Mouse (Mus musculus) MEL (cell line): Measurements from ENCODE around the gene 9630041A04Rik. TPM values are rescaled to one million over a fixed set of nuclear protein-coding genes. Genes with fewer than 3 reads are reported as not detected.

Experiments used
- DNase-seq: peaks from one replicate; pipeline ENCODE4 v3.0.0; 2011; ENCODE audit warnings: low read depth, low spot score
- H3K27ac ChIP-seq: 2 replicates; pipeline ENCODE4 v1.5.1; 2012; ENCODE audit warnings: low read depth, mild to moderate bottlenecking, control low read depth, low read length, moderate library complexity; ENCODE audit not compliant: control insufficient read depth
- H3K27me3 ChIP-seq, 2 experiments: fragments of 150-350 bp in 1 of 2; sonication (generic) in 1 of 2; 2 replicates each; pipeline ENCODE4 v1.6.1; 2012; ENCODE audit warnings: low read length in 2 of 2, mild to moderate bottlenecking in 2 of 2, improper control_type of control experiment in 1 of 2, moderate library complexity in 1 of 2; ENCODE audit not compliant: insufficient read depth in 2 of 2, control insufficient read depth in 1 of 2
- H3K36me3 ChIP-seq, 2 experiments: 2 replicates each; pipeline ENCODE4 v1.6.1; 2012 to 2014; ENCODE audit warnings: low read length in 2 of 2, improper control_type of control experiment in 1 of 2, inconsistent platforms in 1 of 2, mild to moderate bottlenecking in 1 of 2; ENCODE audit not compliant: insufficient read depth in 2 of 2, control insufficient read depth in 1 of 2
- H3K4me1 ChIP-seq, 2 experiments: fragments of 150-350 bp in 1 of 2; sonication (generic) in 1 of 2; 2 replicates each; pipeline ENCODE4 v1.6.1; 2012; ENCODE audit warnings: low read length in 2 of 2, improper control_type of control experiment in 1 of 2, mild to moderate bottlenecking in 1 of 2; ENCODE audit not compliant: insufficient read depth in 2 of 2, control insufficient read depth in 1 of 2
- H3K4me3 ChIP-seq, 2 experiments: fragments of 150-350 bp in 1 of 2; sonication (generic) in 1 of 2; 2 replicates each; pipeline ENCODE4 v1.5.1; 2012; ENCODE audit warnings: low read depth in 2 of 2, low read length in 2 of 2, mild to moderate bottlenecking in 2 of 2, moderate library complexity in 2 of 2, control low read depth in 1 of 2, improper control_type of control experiment in 1 of 2; ENCODE audit not compliant: control insufficient read depth in 1 of 2, insufficient read depth in 1 of 2
- H3K79me2 ChIP-seq: 2 replicates; pipeline ENCODE4 v1.6.1; 2012; ENCODE audit warnings: mild to moderate bottlenecking, low read length, moderate library complexity; ENCODE audit not compliant: control insufficient read depth, poor library complexity, insufficient read depth
- H3K9ac ChIP-seq: 2 replicates; pipeline ENCODE4 v1.6.1; 2012; ENCODE audit warnings: low read depth, mild to moderate bottlenecking, control low read depth, low read length, moderate library complexity; ENCODE audit not compliant: control insufficient read depth, poor library complexity, severe bottlenecking
- H3K9me3 ChIP-seq: fragments of 150-350 bp; sonication (generic); replicated peaks from 2 replicates; pipeline ENCODE4 v1.6.1; 2012; ENCODE audit warnings: mild to moderate bottlenecking, low read length, improper control_type of control experiment, moderate library complexity; ENCODE audit not compliant: insufficient read depth
- CHD1 ChIP-seq: IDR thresholded peaks from 2 replicates; pipeline ENCODE4 v1.6.1; 2012; ENCODE audit warnings: low read depth, mild to moderate bottlenecking, inconsistent platforms, low read length, improper control_type of control experiment
- CHD2 ChIP-seq: IDR thresholded peaks from 2 replicates; pipeline ENCODE4 v1.6.1; 2011; ENCODE audit warnings: low read length, improper control_type of control experiment
- MAX ChIP-seq: IDR thresholded peaks from 2 replicates; pipeline ENCODE4 v1.6.1; 2011; ENCODE audit warnings: low read length, improper control_type of control experiment
- MAZ ChIP-seq: IDR thresholded peaks from 2 replicates; pipeline ENCODE4 v1.6.1; 2012; ENCODE audit warnings: low read depth, mild to moderate bottlenecking, inconsistent platforms, low read length, improper control_type of control experiment
- MXI1 ChIP-seq: IDR thresholded peaks from 2 replicates; pipeline ENCODE4 v1.6.1; 2011; ENCODE audit warnings: mild to moderate bottlenecking, low read depth, low read length, improper control_type of control experiment
- MYC ChIP-seq: IDR thresholded peaks from 2 replicates; pipeline ENCODE4 v1.6.1; 2011; ENCODE audit warnings: low read depth, mild to moderate bottlenecking, low read length, improper control_type of control experiment, moderate library complexity
- POLR2A ChIP-seq, 2 experiments: IDR thresholded peaks; 2 replicates each; pipeline ENCODE4 v1.6.1; 2011 to 2012; ENCODE audit warnings: low read length in 2 of 2, mild to moderate bottlenecking in 2 of 2, control low read depth in 1 of 2, improper control_type of control experiment in 1 of 2, low read depth in 1 of 2, moderate library complexity in 1 of 2; ENCODE audit not compliant: control insufficient read depth in 1 of 2, insufficient read depth in 1 of 2, poor library complexity in 1 of 2
- POLR2AphosphoS5 ChIP-seq: IDR thresholded peaks from 2 replicates; pipeline ENCODE4 v1.6.1; 2012; ENCODE audit warnings: low read depth, borderline replicate concordance, mild to moderate bottlenecking, inconsistent platforms, low read length, moderate library complexity, mixed read lengths
- ZKSCAN1 ChIP-seq: IDR thresholded peaks from 2 replicates; pipeline ENCODE4 v1.6.1; 2012; ENCODE audit warnings: low read depth, mild to moderate bottlenecking, inconsistent platforms, low read length, improper control_type of control experiment, moderate library complexity
- ZMIZ1 ChIP-seq: IDR thresholded peaks from 2 replicates; pipeline ENCODE4 v1.6.1; 2012; ENCODE audit warnings: low read depth, mild to moderate bottlenecking, inconsistent platforms, low read length, improper control_type of control experiment, moderate library complexity
- polyA plus RNA-seq, 2 experiments: library from polyadenylated mRNA; stranded (reverse) in 1 of 2; unstranded in 1 of 2; fragments of >175 nt in 1 of 2; fragments of >200 nt in 1 of 2; gene quantifications; 2 replicates each; pipeline versions ENCODE4 v1.2.1 to v1.2.4; 2012; ENCODE audit warnings: low replicate concordance in 2 of 2, low read depth in 1 of 2; ENCODE audit not compliant: insufficient read length in 2 of 2, insufficient read depth in 1 of 2, missing spikeins in 1 of 2
- total RNA-seq: library from RNA; depleted of rRNA; stranded (reverse); fragments of 300-350 nt; gene quantifications from 2 replicates; pipeline ENCODE4 v1.2.3, GENCODE M21; 2012

The 9630041A04Rik gene
- total and polyA plus RNA-seq, 3 experiments = not detected

DNA sequence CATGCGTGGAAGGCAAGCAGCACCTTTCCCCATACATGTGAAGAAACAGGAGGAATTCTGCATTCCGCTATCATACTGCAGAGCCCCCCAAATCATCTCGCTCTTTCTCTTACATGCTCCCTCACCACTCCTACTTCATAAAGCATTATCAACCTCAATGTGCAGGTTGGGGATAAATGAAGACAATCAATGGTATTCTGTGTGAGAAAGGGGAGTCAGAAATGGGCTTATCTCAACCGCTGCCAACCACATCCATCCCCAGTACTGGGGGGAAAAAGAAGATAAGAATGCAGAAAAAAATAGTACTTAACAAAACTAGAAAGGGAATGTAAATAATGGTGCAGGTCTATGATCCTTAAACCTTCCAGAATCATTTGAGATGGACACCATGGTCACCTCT lies 84.2 kb downstream of the 9630041A04Rik start:
- no peaks in the 10 kb centered on the region for H3K79me2 ChIP-seq
- DNase-seq = no peak
- no peak overlapping the region for H3K4me3 ChIP-seq
- H3K9ac ChIP-seq = no peak overlapping the region
- TF ChIP-seq CHD2 (no peak), CHD1 (no peak), MAX (no peak)
- TF ChIP-seq, all 39 proteins: peak for 0
- no peaks in the 10 kb centered on the region for H3K9me3 ChIP-seq
- H3K4me1 ChIP-seq = no peaks in the 10 kb centered on the region
- H3K27me3 ChIP-seq = no peaks in the 10 kb centered on the region
- H3K27ac ChIP-seq = no peak overlapping the region
- H3K36me3 ChIP-seq = no peaks in the 10 kb centered on the region

GRCm38 (mm10) chr9:101950101-101950500 lies 88.5 kb downstream of the 9630041A04Rik start:
- TF ChIP-seq POLR2AphosphoS5 (no peak), MYC (no peak), MXI1 (no peak), MAZ (no peak)
- Histone ChIP-seq H3K36me3 (no peaks in the 10 kb centered on the region), H3K27ac (no peak overlapping the region), H3K4me1 (no peaks in the 10 kb centered on the region), H3K9me3 (no peaks in the 10 kb centered on the region), H3K79me2 (no peaks in the 10 kb centered on the region), H3K9ac (no peak overlapping the region), H3K27me3 (no peaks in the 10 kb centered on the region), H3K4me3 (no peak overlapping the region)
- DNase-seq = no peak

DNA sequence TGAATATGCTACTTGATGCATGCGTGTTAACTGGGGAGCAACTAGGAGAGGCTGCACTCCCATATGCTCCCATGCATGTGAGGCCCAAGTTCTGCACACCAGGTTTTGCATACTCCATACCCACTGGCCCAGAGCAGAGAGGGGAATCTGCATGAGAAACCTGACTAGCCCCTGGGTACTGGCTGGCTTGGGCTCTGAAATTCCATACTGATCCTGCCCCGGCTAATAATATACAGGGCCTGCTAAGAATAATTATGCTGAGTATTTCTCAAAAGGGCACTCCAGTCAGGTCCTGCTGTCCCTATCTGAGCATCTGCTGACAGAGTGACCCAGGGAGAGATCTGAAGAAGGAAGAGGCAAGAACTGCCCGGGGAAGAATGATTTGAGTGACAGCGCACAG lies 92.9 kb downstream of the 9630041A04Rik start:
- Histone ChIP-seq H3K36me3 (no peaks in the 10 kb centered on the region), H3K27me3 (no peaks in the 10 kb centered on the region), H3K9me3 (no peaks in the 10 kb centered on the region), H3K27ac (no peak overlapping the region), H3K4me1 (no peaks in the 10 kb centered on the region), H3K4me3 (no peak overlapping the region), H3K9ac (no peak overlapping the region), H3K79me2 (no peaks in the 10 kb centered on the region)
- TF ChIP-seq POLR2A (IDR thresholded peaks at IDR 0.05; ENCODE audit: control insufficient read depth in 1 of 2, insufficient read depth in 1 of 2, low read depth in 1 of 2, low read length in 2 of 2, poor library complexity in 1 of 2) = no peak
- no peak for TF ChIP-seq ZMIZ1
- no peak for DNase-seq

- no peak overlapping the region for H3K27ac ChIP-seq
- H3K79me2 ChIP-seq = no peaks in the 10 kb centered on the region
- H3K36me3 ChIP-seq = no peaks in the 10 kb centered on the region
- no peaks in the 10 kb centered on the region for H3K27me3 ChIP-seq
- TF ChIP-seq ZKSCAN1 (no peak), ZMIZ1 (no peak)
- no peak overlapping the region for H3K9ac ChIP-seq
- H3K4me1 ChIP-seq = no peaks in the 10 kb centered on the region
- no peak overlapping the region for H3K4me3 ChIP-seq
- DNase-seq = no peak
- H3K9me3 ChIP-seq = no peaks in the 10 kb centered on the region
Measured at GRCm38 (mm10) chr9:101956228-101956627, 94.6 kb downstream of the 9630041A04Rik start.
